Mouse (Mus musculus) lung, adult 2 months (tissue): ENCODE results near the gene Ces1a. TPM values are rescaled to one million over a fixed set of nuclear protein-coding genes. Genes with fewer than 3 reads are reported as not detected.
A peak's percentile ranks its signal among the peaks of the same experiment; 100 is the strongest.

ENCODE experiments used
- DNase-seq: peaks from one replicate; pipeline ENCODE4 v3.0.0; 2022
- H3K4me1 ChIP-seq: fragments of 200-500 bp; 2 replicates; pipeline ENCODE4 v1.6.1; 2011; ENCODE audit warnings: low read length; ENCODE audit not compliant: control insufficient read depth, insufficient read depth
- H3K4me3 ChIP-seq: fragments of 200-500 bp; replicated peaks from 2 replicates; pipeline ENCODE3; 2011; ENCODE audit warnings: low read depth, mild to moderate bottlenecking, control low read depth, low read length; ENCODE audit errors: extremely low read depth
- CTCF ChIP-seq: fragments of 200-500 bp; IDR thresholded peaks from 2 replicates; pipeline ENCODE4 v1.5.1; 2011; ENCODE audit warnings: mild to moderate bottlenecking, low read length, control low read depth; ENCODE audit not compliant: insufficient read depth
- POLR2A ChIP-seq: fragments of 200-500 bp; IDR thresholded peaks from 2 replicates; pipeline ENCODE4 v1.6.1; 2011; ENCODE audit warnings: low read depth, mild to moderate bottlenecking, control low read depth, low read length, borderline replicate concordance; ENCODE audit errors: extremely low read depth
- WGBS: fragments of 180-500 bp; shearing (Covaris S2); methylation state at CpG from one replicate; pipeline ENCODE4 v1.1.7; 2018; 5-methylcytosine and 5-hydroxymethylcytosine counted together
- polyA plus RNA-seq: library from polyadenylated mRNA; depleted of rRNA; stranded (reverse); fragments of >200 nt; gene quantifications from 2 replicates; pipeline ENCODE4 v1.2.3, GENCODE M21; 2012; rRNA removed

Ces1a gene
- polyA plus RNA-seq, 1 experiment, result 0.07 TPM

DNA sequence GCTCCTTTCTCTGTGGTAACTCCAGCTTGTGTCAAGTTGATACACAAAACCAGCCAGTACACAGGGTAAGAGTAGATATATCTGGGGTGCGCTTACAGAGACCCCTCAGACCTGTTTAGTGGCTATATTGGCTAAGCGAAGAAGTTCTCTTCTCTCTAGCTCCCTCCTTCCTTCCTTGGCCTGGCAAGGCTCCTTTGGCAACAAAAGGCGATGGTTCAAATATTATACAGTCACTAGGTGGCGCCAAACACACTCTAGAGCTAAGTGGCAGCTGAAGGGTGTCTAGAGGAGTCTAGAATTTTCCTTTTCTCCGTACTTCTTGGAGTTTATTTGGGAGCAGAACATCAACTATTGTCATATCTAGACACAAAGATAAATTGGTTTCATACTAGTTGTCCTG is 37.7 kb downstream of the Ces1a start:
- no peak for DNase-seq
- TF ChIP-seq CTCF (0 out of 2 replicates have a peak, but pooled peaks have one; percentile 13), POLR2A (no peak)
- no peak overlapping the region for H3K4me3 ChIP-seq
- peaks cover 2% of the 10 kb centered on the region; the same call in 1 of the 2 replicates for H3K4me1 ChIP-seq
- 16% methylated on average over 5 of the region's 5 CpGs for WGBS

DNA sequence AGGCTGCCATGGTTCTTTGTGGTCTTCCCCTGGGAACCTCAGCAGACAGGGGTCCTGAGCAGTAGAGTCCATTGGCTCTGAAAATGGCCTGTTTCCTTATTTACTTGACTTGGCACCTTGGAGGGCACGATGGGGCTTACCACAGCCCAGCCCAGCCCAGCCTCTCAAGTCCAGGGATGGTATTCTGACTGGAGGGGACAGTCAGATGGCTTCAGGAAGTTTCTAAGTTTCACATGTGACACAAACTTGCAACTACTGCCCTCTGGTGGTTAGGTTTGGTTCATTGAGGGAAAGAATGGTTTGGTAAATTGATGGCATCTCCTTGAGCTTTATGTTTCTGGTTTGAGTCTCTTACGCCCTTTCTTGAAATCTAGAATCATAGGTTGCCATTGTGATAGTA is 49.4 kb downstream of the Ces1a start:
- WGBS, result 46% methylated on average over 2 of the region's 2 CpGs

DNA sequence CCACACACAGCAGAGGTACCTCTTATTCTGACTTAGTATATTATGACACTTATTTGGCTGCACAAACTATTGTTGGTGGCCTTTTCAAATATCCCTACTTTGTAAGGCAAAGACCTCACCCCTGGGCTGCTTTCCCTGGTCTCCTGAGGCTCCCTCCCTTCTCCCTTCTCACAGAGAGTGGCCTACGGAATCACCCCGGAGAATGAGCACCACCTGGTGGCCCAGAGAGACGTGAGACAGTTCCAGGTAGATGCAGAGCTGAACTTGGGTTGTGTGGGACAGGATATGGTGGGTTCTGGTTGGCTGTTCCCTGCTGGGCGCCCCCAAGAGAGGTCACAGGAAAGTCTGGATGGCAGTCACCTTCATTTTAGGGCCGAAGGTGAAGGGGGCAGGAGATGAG is 51.2 kb downstream of the Ces1a start:
- H3K4me3 ChIP-seq, result no peak overlapping the region
- H3K4me1 ChIP-seq, result no peaks in the 10 kb centered on the region
- 31% methylated on average over 5 of the region's 5 CpGs for WGBS
- DNase-seq, result peak; percentile 45
- TF ChIP-seq CTCF (peak; percentile 60; the same call in 1 of the 2 replicates), POLR2A (no peak)

More for the DNA sequence above, 49.4 kb downstream of the Ces1a start:
- Histone ChIP-seq H3K4me1 (no peaks in the 10 kb centered on the region), H3K4me3 (no peak overlapping the region)
- DNase-seq, result peak; percentile 28
- TF ChIP-seq POLR2A (no peak), CTCF (peak; percentile 14; the same call in 1 of the 2 replicates)

DNA sequence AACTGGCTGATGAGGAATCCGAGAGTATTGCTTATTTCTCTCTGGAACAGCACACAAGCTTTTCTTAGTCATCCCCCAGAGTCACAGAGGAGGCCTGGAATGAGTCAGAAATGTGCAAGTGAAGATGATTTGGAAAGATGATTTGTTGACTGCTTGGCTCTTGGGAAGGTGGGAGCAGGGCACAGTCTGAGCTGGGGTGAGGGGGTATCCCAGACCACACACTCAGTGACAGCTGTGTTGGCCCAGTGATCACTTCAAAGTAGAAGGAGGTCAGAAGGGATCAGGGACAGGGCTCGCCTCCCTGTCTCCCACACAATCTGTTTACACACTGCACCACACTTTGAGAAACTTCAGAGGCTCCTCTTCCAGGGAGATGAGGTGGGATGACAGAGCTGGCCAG is 63.6 kb downstream of the Ces1a start:
- WGBS, result 38% methylated on average over 2 of the region's 2 CpGs
- TF ChIP-seq CTCF (no peak), POLR2A (no peak)
- no peak for DNase-seq
- no peaks in the 10 kb centered on the region for H3K4me1 ChIP-seq
- no peak overlapping the region for H3K4me3 ChIP-seq

DNA sequence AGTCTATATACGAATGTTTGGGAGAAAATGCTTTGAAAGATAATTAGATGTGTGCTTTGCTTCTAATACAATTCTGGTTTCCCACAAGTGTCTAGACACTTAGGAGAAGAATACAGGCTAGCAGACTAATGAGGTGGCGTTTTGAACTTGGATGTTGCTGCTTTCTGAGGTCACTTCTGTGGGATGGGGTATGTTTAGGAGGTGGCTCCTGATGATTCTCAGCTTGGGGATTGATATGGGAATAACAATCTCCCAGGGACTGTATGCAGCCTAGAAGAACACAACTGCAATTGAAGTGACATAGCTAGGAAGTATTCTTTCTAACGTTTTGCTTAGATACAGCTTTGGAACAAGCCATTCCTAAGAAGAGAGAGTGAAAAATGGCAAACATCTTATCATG is 65.5 kb downstream of the Ces1a start:
- WGBS, result 64% methylated on average over 3 of the region's 3 CpGs
- Histone ChIP-seq H3K4me3 (no peak overlapping the region), H3K4me1 (no peaks in the 10 kb centered on the region)
- no peak for DNase-seq
- no peak for TF ChIP-seq POLR2A
- TF ChIP-seq CTCF, result no peak

DNA sequence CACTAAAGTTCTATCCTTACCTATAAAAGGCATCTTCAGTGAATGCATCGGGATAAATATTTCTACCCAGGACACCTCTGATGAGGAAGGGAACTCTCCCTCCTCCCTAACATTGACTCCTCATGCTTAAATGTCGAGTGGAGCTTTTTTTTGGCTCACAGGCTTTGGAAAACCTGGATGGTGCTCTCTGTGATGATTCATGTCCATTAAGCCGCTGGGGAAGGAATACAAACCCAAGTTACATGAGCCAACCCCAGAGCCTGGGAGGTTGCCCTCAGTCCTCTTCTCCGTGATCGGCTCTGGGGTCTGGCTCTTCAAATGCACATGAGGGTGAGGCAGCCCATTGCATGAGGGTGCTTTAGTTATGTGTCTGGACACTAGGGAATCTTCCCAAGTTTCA is 71.3 kb downstream of the Ces1a start:
- 66% methylated on average over 5 of the region's 5 CpGs for WGBS
- TF ChIP-seq POLR2A (no peak), CTCF (no peak)
- Histone ChIP-seq H3K4me1 (no peaks in the 10 kb centered on the region), H3K4me3 (no peak overlapping the region)
- DNase-seq, result no peak

DNA sequence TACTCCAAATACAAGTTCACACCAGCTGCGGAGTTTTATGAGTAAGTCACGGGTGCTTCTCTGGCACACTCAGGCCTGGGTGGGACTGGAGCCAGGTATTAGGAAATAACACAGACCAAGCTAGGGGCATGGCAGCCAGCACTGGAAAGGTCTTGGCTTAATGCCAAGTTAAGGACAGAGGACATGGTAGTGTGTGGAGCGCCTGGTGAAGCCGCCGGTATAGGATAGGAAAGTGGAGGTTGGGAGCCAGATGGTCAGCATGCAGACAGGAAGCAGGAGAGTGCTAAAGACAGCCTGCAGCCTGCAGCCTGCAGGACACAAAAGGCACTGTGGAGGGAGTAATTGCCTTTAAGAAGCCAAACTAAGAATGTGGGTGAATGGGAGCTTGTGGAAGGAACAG is 75.0 kb downstream of the Ces1a start:
- 22% methylated on average over 5 of the region's 5 CpGs for WGBS
- Histone ChIP-seq H3K4me1 (no peaks in the 10 kb centered on the region), H3K4me3 (no peak overlapping the region)
- TF ChIP-seq CTCF (no peak), POLR2A (no peak)
- DNase-seq, result peak; percentile 72

Other genes starting within 250 kb of the Ces1a start
- 114 and 115 TPM in 2 replicates for gene Mmp2, start 220.9 kb downstream of the Ces1a start, polyA plus RNA-seq
- 3.1 and 5.0 TPM in 2 replicates for gene Lpcat2, start 192.9 kb downstream of the Ces1a start, polyA plus RNA-seq
- 9.6 TPM in 1 of 2 replicates, not detected in the other for gene Capns2, start 146.8 kb downstream of the Ces1a start, polyA plus RNA-seq
- gene Slc6a2, start 88.1 kb downstream of the Ces1a start, polyA plus RNA-seq, result 10.9 and 13.6 TPM in 2 replicates
- 0.20 and 3.4 TPM in 2 replicates for gene Ces1b, start 31.8 kb upstream of the Ces1a start, polyA plus RNA-seq
- 0.22 and 0.34 TPM in 2 replicates for gene Ces1c, start 83.1 kb upstream of the Ces1a start, polyA plus RNA-seq
- 654 and 895 TPM in 2 replicates for gene Ces1d, start 149.6 kb upstream of the Ces1a start, polyA plus RNA-seq
- 4.3 and 8.1 TPM in 2 replicates for gene Ces1e, start 181.4 kb upstream of the Ces1a start, polyA plus RNA-seq
- gene Ces1f, start 231.6 kb upstream of the Ces1a start, polyA plus RNA-seq, result 2.8 and 4.0 TPM in 2 replicates